Mouse (Mus musculus) A20 (cell line): ENCODE measurements around the gene Ifnab.

Experiments
- DNase-seq: peaks from one replicate; pipeline ENCODE4 v3.0.0-alpha.2; 2011; ENCODE audit warnings: low read depth, low spot score

Ifnab gene

GRCm38 (mm10) chr4:88691259-88691658 lies at the start of gene Ifnab:
Gene Ifnab (minus strand): TSS chr4:88691359.
- DNase-seq, result no peak

GRCm38 (mm10) chr4:88739036-88739435 lies 47.9 kb upstream of the Ifnab start:
- no peak for DNase-seq

DNA sequence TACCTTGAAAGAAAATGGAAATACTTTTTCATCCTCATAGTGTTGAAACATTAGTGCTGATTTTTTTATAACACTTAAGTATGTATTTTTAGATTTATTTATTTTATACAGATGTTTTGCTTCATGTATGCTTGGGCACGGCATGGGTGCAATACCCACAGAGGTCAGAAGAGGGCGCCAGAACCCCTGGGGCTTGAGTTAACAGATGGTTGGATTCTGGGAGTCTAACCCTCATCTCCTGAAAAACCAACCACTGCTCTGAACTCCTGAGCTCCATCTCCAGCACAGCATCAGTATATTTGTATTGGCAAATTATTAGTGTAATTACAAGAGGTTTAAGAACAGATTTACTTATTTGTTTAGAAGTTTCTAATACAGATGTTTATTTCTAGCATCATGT lies 47.3 kb upstream of the Ifnab start:
- DNase-seq, result peak; percentile 70

DNA sequence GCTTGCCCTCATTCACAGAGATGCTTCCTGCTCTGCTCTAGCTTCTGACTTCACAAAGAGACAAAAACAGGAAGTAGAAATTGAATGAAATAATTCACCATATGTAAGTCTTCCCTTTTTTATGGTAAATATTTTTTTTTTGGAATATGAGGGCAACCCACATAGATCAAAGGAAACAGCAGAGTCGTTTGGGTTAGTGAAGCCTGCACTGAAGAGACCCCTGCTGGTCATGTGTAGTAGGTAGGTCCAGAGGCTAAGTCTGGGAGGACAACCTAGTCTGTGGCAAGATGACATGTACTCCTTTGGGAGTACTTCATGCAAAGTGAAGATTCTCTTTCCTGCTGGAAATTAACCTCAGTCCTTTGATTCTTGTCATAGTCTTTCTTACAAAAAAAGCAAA lies 36.2 kb upstream of the Ifnab start:
- peak; percentile 46 for DNase-seq

DNA sequence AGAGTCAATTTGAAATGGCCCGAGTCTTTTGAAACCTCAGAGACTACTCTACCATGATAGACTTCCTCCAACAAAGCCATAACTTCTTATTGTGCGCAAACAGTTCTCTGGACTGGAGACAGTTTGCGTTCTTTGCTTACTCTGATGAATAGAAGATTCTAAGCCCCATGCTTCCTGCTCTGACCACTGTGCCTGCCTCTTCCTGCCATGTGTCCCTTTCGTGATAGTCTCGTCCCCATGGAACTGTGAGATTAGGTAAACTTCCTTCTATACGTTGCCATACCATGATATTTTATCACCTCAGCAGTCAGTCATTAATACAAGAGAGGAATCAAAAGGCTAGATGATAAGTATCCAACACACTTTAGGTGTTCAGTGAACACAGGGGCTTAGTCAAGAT lies 35.6 kb upstream of the Ifnab start:
- no peak for DNase-seq

GRCm38 (mm10) chr4:88723497-88724090 lies 32.4 kb upstream of the Ifnab start:
- no peak for DNase-seq

DNA sequence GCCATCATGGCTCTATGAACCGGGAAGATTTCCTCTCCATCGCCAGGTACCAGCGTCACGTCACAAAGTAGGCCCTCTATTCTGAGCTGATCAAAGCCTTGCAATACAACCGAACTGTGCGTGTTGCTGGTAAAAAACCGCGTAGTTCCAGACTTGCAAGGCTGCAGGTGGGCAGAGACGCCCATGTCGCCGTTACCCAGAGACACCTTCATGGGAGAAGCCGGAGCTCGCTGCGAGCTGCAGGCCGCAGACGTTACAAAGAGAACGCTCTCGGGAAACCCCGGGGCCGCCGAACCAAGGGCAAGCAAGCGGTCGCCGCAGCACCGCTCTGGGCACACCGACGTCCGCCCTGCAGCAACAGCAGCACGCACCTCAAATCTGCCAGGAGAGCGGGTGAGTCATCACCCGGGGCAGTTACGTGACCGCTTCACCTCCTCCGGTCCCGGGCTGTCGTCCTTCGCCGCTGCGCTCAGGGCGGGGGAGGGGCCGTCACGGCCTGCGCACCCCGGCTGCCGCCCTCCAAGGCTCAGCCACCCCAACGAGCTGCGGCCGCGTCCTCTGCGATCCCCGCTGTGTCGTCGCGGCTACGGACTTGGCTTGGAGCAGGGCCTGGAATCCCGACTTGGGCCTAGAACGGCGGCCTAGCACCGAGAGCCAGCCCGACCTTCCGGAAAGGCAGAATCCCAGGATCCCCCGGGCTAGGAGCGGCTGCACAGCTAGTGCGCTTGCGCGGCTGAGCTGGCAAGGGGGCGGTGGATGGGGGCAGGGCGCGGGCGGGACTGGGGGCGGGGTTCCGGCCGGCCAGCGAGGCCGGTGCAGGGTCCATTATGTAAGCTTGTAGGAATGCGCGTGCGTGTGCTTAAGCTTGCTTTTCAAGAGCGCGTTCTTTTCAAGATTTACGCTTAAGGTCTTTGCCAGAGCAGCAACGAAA lies 30.9 kb upstream of the Ifnab start, which contains the start of the genes Gm26566 and Klhl9:
Gm26566 (plus strand) TSS at position 15 of the 931 bp plus-strand sequence.
Klhl9 (minus strand) TSS at position 675 of the 931 bp plus-strand sequence.
- DNase-seq, result peak; percentile 93

- DNase-seq, result no peak
These were observed 27.6 kb upstream of the Ifnab start for GRCm38 (mm10) chr4:88718715-88719114.

GRCm38 (mm10) chr4:88715059-88715458 lies 23.9 kb upstream of the Ifnab start:
- DNase-seq, result no peak

DNA sequence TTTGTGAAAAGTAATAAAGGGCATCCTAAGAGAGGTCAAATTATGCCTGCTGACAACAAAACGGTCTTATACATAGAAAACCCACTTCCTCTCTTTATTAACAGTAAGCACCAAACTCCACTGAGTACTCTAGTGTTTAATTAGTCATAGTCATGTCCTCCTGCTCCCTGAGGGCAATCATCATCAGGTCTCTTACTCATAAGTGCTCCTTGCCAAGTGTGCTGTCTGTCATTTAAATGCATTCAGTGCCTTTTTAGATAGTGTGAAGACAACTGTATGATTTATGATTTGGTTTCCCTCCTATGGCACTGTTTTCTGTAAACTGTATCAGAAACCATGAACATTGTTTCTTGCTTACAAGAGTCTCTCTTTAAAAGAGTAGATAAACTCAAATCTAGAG lies 23.1 kb upstream of the Ifnab start:
- DNase-seq, result no peak

DNA sequence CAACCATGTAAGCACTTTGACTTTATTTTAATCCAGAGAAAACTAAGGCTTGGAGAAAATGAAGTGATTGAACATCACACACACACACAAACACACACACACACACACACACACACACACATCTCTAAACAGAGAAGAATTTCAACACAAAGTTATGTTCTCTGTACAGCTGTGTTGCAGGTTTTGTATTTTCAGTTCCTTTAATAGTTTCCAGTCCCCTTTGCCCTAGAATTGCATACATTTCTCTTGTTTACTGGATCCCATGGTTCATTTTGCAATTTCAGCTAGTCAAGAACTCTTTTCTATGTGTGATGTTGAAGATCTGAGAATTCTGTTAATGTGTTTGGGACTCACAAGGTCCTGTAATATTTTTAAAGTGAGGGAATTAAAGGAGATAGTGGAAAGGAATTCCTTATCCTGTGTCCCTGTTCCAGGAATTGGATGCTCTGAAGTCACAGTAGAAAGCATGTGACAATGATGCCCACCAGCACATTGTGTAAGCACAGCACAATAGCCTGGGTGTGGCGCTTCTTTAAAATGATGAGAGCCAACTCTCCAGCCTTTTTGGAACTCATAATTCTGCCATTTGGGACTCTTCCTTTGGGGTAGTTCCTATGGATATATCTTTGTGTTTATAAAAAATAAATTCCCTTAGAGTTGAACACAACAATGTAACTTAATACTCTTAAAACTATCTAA lies 16.1 kb upstream of the Ifnab start:
- peak; percentile 18 for DNase-seq

GRCm38 (mm10) chr4:88705924-88706323 lies 14.8 kb upstream of the Ifnab start:
- DNase-seq, result peak; percentile 74

GRCm38 (mm10) chr4:88699301-88699700 lies 8.1 kb upstream of the Ifnab start:
- DNase-seq, result no peak

- DNase-seq, result peak; percentile 28
These were observed 7.6 kb upstream of the Ifnab start for GRCm38 (mm10) chr4:88698781-88699180.

DNA sequence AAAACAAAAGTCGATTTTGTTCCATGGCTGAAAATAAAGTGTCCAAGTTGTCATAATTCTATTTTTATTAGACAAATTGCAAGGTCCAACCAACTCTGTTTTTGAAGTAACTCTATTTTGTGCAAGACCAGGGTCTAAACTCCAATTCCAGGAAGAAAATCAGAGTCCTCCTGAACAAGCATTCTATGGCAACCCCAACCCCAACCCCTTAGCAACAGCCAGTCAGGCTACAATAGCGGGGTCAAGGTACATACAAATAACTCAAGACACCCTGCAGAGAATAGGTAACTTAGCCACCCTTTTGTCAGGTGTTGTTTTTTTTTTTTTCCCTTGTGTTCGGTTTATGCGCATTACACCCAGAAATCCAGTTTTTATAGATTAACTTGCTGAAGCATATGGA lies 6.6 kb upstream of the Ifnab start:
- DNase-seq, result no peak

GRCm38 (mm10) chr4:88697108-88697507 lies 5.9 kb upstream of the Ifnab start:
- DNase-seq, result no peak

GRCm38 (mm10) chr4:88696237-88696884 lies 5.2 kb upstream of the Ifnab start:
- DNase-seq, result peak; percentile 69

GRCm38 (mm10) chr4:88693392-88693791 lies 2.2 kb upstream of the Ifnab start:
- no peak for DNase-seq

DNA sequence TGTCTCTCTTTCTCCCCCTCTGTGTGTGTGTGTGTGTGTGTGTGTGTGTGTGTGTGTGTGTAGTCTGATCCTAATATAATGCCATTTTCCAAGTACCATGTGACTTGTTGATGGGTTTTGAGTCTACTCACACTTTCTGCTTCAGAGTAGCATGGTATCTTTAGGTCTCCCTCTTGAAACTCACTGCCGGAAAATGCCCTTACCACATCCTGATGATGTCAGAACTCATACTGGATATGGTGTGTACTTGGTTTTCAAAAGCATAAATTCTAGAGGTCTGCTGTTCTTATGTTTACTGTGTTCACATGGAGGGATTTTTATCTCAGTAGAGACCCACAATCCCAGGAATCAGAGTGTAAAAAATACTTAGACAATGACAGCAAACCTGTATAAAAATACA lies 1.4 kb upstream of the Ifnab start:
- no peak for DNase-seq

- DNase-seq, result no peak
These were observed 7.3 kb downstream of the Ifnab start, which contains the start of gene Ifna2 for GRCm38 (mm10) chr4:88683812-88684211. Gene Ifna2 (minus strand): TSS chr4:88683912.

- DNase-seq, result no peak
These were observed 9.8 kb downstream of the Ifnab start for GRCm38 (mm10) chr4:88681353-88681752.

- peak; percentile 33 for DNase-seq
These were observed 10.8 kb downstream of the Ifnab start for GRCm38 (mm10) chr4:88680362-88680761.
